Mouse (Mus musculus): ENCODE results near the gene Uqcr11. TPM values are rescaled to one million over a fixed set of nuclear protein-coding genes. Genes with fewer than 3 reads are reported as not detected.

Gene Uqcr11
- total RNA-seq, 2 experiments from 2014 or later = 876 to 886 TPM

DNA sequence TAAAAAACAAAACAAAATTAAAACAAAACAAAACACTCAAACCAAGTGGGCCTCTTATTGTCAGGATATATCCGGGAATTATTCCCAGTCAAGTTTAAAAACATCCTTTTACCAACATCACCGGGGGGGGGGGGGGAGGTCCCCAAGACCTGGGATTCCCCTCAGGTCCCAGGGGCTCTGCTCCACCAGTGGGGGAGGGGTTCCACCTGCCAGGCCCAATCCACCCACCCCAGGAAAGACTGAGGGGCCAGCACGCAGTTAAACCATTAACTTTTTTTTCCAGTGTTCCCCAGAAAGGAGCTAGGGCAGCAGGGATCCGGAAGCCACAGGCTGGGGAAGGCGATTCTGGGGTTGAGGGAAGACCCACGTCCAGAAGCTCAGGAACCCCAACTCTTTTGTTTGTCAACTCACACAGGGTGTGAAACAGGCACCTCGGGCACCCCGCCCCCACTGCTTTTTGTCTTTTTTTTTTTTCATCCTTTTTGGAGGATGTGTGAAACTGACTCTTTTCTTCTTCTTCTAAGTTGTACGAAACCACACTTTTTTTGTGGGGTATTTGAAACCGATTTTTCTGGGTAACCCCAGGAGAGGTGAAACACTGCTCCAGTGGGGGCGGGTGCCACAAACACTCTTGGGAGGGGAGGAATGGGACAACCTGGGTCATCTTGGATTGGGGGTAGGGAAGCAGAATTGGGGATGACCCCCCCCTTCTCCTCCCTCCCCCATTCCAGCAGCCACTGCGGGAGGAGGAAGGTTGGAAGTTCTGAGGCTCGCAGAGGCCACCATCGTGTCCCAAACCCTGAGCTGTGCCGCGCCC, 25.1 kb upstream of the Uqcr11 start:
- DNase-seq = no peak

- no peak for DNase-seq
Measured at GRCm38 (mm10) chr10:80430375-80430980, 23.8 kb upstream of the Uqcr11 start.

GRCm38 (mm10) chr10:80429800-80430199, 23.2 kb upstream of the Uqcr11 start:
- no peak for DNase-seq

GRCm38 (mm10) chr10:80425041-80425440, 18.4 kb upstream of the Uqcr11 start:
- DNase-seq = no peak

- DNase-seq = no peak
Measured at GRCm38 (mm10) chr10:80423562-80423961, 16.9 kb upstream of the Uqcr11 start.

DNA sequence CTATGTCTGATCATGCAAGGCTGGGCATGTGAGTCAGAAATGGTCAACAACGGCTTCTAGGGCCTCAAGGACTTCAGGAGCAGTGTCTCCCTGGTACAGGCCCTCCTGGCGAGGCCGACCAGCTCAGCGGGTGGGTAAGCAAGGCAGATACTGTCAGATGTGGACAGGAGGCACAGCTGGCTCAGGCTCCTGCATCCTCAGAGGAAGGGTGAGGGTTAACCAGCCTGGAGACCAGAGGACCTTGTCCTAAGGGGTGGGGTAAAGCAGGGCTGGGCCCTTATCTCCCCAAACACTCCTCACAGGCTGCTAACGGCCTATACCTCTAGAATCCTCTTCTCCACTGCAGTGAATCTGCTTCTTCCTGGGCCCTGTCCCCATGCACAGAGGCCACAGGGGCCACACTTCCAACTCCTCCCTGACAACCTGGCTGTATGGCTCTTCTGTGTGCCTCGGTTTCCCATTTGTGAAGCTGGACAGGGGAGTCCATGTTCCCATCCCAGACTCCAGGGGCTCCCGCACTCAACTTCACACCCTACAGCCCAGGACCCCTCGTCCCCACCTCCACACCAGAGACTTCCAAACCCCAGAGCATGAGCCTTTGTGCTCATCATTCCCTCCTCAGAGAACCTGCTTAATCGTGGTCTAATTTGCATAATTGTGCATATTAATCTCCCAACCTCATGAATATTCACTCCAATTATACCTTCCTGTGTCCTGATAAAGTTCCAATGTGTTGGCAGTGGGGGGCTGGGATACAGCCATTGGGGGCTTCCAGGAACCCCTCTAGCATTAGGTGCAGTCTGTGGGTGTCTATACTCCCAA, 15.2 kb upstream of the Uqcr11 start:
- peak; percentile 67 to 72 for DNase-seq

DNA sequence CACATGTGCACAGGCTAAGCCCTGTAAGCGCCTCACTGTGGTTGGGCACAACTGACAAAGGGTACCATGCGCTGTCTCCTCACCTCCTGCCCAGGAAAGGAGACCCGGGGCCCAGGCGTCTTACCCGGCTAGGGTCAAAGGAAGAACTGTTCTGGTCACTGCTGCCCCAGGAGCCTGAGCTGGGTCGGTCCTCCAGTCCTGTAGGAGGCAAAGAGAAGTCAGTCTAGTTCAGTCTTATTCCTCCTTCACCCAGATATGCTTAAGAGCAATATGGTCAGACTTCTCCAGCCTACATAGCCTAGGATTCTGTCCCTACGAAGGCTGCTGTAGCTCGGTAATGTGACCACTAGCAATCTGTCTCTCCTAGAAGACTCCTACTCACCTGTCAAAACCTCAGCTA, 14.6 kb upstream of the Uqcr11 start:
- no peak for DNase-seq

DNA sequence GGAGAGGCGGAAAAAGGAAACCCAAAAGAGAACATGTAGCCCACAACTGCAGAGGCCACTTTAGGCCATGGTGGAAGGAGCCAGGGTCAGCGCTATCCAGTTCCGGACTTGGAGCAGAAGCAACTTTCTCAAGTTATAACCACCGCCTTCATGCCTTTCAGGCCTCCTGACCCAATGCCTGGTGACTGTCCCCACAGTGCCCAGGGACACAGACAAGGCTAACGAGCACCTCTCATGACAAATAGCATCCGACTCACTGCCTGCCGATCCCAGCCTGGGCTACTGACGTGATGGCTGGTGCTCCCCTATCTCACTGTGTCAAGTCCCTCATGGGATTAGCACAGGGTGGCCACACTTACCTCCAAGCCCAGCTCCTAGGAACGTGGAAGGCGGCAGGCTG, 14.1 kb upstream of the Uqcr11 start:
- DNase-seq = peak in 1 of 2 experiments; percentile 64

DNA sequence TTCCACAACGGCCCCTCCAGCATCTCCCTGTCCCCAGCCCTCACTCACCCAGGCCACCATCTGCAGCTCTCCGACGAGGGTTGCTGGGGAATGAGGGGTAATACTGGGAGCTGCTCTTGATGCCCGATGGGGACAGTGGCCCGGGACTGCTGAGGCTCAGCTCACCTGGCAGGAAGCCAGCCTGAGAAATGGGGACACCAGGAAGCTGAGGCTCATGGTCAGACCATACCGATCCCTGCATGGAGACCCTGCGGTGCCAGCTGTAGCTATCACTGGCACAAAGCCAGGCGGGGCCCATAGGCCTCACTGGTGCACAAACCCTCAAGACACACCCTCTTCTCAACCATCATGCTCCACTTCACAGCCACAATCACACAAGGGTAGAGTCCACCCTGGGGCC, 12.8 kb upstream of the Uqcr11 start:
- DNase-seq = no peak

DNA sequence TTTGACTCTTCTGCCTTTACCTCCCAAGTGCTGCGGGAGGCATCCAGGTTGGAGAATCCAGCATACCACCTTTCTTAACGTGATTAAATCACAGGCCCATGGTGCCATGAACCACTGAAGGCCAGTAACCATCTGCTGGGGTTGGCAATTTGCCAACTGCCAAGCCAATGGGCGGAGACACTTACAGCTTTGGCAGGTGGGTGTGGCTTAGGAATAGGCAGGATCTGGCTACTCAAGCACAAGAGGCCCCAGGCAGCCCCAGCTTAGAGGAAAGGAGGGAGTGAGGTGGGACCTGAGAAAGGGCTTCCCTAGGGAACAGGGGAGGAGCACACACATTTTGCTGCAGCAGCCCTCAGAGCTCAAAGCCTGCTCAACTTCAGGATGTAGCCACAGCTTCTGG, 11.7 kb upstream of the Uqcr11 start:
- DNase-seq = peak; percentile 79 to 84

- DNase-seq = no peak
Measured at GRCm38 (mm10) chr10:80417841-80418240, 11.2 kb upstream of the Uqcr11 start.

GRCm38 (mm10) chr10:80417371-80417770, 10.7 kb upstream of the Uqcr11 start:
- DNase-seq = no peak

- DNase-seq = no peak
Measured at GRCm38 (mm10) chr10:80415566-80415965, 8.9 kb upstream of the Uqcr11 start.

DNA sequence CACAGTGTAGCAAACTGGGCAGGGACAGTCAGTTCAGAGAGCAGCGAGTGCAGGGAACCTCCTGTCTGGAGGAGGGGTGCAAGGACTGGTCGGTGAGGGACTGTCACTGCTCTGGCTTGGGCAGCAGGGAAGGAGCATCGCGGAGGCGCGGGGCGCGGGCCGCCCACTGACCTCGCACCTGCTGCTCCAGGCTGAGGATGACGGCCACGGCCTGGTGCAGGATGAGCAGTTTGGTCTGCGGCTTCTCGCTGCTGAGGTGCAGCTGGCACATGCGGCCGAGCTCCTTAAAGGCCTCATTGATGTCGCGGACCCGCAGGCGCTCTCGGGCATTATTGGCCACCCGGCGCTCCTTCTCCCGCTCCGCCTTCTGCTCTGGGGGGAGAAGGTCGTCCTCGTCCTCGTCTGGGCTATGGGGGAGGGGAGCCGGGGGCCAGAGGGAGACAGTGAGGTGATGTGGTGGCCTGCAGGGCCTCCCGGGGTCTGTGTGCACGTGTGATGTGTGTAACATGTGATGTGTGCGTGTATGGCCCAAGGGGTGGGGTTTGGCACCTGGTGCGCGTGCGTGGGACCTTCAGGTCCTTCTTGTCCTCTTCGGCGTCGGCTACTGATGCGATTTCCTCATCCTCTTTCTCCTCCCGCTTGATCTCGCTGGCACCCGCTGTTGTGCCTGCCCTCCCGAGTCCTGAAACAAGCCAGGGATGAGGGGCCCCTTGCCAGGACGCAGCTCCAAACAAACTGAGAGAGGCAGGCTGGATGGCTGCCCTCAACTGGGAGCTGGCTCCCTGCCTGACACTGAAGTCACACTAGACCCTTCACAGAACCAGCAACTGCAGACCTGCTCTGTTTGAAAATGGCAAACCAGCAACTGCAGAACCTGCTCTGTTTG, 6.3 kb upstream of the Uqcr11 start:
- DNase-seq = peak in 1 of 2 experiments; percentile 60

GRCm38 (mm10) chr10:80407924-80408323, 1.3 kb upstream of the Uqcr11 start:
- no peak for DNase-seq

DNA sequence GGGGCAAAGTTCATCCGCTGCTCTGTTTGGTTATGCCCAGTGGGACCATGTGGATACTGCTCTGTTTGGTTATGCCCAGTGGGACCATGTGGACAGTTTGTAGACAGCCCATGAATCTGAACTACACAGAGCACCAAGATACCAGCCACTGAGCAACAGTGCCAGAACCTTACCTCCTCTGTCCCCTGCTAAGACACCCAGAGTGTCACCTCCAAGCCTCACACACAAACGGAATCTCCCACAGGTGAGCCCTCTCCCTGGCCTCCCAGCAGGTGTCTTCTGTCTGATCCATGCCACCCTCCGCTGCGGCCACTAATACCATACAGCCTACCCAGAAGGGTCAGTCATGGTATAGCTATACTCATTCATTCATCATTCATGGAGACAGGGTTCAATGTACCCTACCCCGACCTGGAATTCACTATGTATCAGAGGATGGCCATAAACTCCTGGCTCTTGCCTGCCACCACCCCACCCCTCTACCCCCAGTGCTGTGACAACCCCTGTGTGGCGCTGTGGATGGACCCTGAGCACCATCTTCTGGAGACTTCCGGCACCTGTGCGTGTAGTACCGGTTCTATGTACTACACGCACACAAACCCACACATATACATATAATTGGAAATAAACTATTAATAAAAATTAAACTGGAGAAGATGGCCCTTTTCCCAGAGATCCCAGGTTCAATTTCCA, 1.0 kb downstream of the Uqcr11 start:
- no peak for DNase-seq

DNA sequence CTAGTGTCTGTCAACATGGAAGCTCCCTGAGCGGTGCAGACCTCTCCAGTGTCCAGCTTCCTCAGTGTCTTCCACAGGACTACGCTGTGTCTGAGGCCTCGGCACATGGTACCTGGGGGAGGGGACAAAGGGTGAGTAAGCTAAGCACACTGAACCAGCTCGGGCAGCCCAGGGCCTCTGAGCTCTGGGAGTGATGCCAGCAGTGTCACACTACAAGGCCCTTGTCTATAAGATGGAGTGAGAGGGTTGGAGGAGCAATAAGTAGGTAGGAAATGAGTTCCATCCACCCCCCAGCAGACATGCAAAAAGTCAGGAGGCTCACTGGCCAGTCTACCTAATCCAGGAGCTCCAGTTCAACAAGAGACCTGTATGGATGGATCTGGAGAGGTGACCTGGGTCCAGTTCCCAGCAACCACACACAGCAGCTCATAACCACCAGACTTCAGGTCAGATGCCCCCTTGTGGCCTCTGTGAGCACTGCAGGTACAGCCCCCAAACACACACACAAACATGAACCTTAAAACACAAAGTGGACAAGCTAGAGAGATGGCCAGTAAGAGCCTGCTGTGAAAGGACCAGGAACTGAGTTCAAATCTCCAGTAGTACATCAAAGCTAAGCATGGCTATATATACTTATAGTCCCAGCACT, 3.5 kb downstream of the Uqcr11 start:
- peak; percentile 87 to 90 for DNase-seq

DNA sequence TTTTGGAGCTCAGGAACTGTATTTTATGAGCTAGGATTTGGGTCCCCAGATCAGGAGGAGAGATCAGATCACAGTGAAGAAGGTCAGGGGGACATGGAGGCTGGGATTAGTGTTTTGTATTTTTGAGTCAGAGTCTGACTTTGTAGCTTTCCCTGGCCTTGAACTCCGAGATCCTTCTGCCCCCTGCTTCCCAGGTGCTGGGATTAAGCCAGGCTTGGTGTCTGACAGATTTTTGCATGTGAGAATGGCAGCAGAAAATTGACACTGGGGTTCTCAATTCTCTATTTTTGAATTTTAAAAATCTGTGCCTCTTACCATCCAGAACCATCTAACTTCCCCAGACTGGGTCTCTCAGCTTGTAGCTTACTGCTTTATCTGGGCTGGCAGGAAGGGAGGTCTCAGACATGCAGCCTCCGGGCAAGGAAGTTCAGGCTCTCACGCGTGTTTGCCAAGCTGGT, 5.9 kb downstream of the Uqcr11 start:
- no peak for DNase-seq

DNA sequence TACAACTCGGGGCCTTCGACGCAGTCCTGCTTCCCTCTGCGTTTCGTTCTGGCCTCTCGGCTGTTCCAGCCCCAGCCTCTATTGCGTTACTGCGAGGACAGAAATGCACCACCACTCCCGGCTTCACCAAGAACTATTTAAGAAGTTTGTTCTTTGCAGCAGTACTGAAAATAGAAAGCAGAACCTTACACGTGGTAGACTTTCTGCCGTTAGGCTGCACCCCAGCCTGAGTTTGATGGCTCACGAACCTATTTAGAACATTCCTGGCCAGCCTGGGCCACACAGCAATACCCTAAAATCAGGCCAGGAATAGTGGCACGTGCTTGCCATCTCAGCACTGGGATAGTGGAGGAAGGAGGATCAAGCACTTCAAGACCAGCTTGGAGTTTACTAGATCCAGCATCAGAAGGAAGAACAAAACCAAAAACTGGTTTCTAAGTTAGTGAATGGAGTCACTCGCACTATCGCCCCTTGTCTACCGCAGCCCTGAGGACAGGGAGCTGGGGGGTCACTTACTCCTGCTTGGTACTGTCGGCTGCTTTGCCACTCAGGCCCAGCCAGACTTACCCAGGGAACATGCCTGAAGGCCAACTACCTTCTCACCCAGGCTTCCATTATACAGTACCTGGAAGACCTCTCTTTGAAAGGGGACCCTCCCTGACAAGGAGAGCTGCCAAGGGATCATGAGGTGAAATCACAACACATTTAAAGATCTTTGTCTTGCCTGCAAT, 6.5 kb downstream of the Uqcr11 start:
- DNase-seq = no peak

Data from adrenal gland, postnatal 36 days (tissue).